In genomic region chr15:101927340-101928080, GRCm38 (mm10) we compare ENCODE assay signal across 14 mouse cellular contexts. TPM values are rescaled to one million over a fixed set of nuclear protein-coding genes. Genes with fewer than 3 reads are reported as not detected.
DNase-seq lines count a peak whose midpoint lies in the region; ATAC-seq and TF ChIP-seq lines count a peak whose summit lies in the region.
"Had no signal": no experiment of that assay in that cellular context is flagged by ENCODE, and none has a peak within 500 bp of the region (broad histone marks: within the 10 kb centered on the region; RNA-seq: fewer than 3 reads in every experiment).

No protein-coding gene starts in this region.

- no peak overlapping the region for H3K4me3 ChIP-seq in lung, postnatal 0 days (ENCODE audit: low read depth, low read length)
- no peak overlapping the region for H3K4me3 ChIP-seq in brown adipose tissue, adult 24 weeks (ENCODE audit: insufficient read depth, low read depth, low read length)
- H3K4me3 ChIP-seq in kidney, postnatal 0 days (replicated peaks; ENCODE audit: low read depth, low read length) = no peak overlapping the region
- H3K4me3 ChIP-seq: forebrain, embryonic 12.5 days; limb, embryonic 13.5 days; myocyte had no signal

- 55% methylated on average over 12 of the region's 12 CpGs for WGBS in lung, postnatal 0 days
- 31% methylated on average over 12 of the region's 12 CpGs for WGBS in kidney, postnatal 0 days

- no peak for TF ChIP-seq EP300 in lung, postnatal 0 days (IDR thresholded peaks at IDR 0.05)

- 0 out of 2 replicates have a peak, but pooled peaks cover 6% of the 10 kb centered on the region for H3K4me1 ChIP-seq in lung, postnatal 0 days (ENCODE audit: insufficient read depth, low read depth, low read length)
- peaks cover 9% of the 10 kb centered on the region; the same call in 1 of the 2 replicates for H3K4me1 ChIP-seq in brown adipose tissue, adult 24 weeks (ENCODE audit: control insufficient read depth, insufficient read depth, insufficient read length, low read length)
- H3K4me1 ChIP-seq in kidney, postnatal 0 days (replicated peaks; ENCODE audit: insufficient read depth, low read length) = 0 out of 2 replicates have a peak, but pooled peaks cover 7% of the 10 kb centered on the region

- no peak for TF ChIP-seq CTCF in lung, postnatal 0 days (IDR thresholded peaks at IDR 0.05)
- no peak for TF ChIP-seq CTCF in kidney, postnatal 0 days (IDR thresholded peaks at IDR 0.05; ENCODE audit: low read depth)

- H3K9me3 ChIP-seq in lung, postnatal 0 days (ENCODE audit: low read length) = no peaks in the 10 kb centered on the region
- no peaks in the 10 kb centered on the region for H3K9me3 ChIP-seq in kidney, postnatal 0 days (replicated peaks; ENCODE audit: low read length)
- H3K9me3 ChIP-seq: forebrain, embryonic 12.5 days; limb, embryonic 13.5 days had no signal

- no peak overlapping the region for H3K27ac ChIP-seq in lung, postnatal 0 days (ENCODE audit: low read length)
- peak overlapping the region; percentile 94 for H3K27ac ChIP-seq in brown adipose tissue, adult 24 weeks (replicated peaks; ENCODE audit: low read depth, low read length)
- H3K27ac ChIP-seq in kidney, postnatal 0 days = no peak overlapping the region
- H3K27ac ChIP-seq: forebrain, embryonic 12.5 days; limb, embryonic 13.5 days; macrophage had no signal

- H3K36me3 ChIP-seq in lung, postnatal 0 days (ENCODE audit: insufficient read depth, low read length) = no peaks in the 10 kb centered on the region
- H3K36me3 ChIP-seq in kidney, postnatal 0 days (ENCODE audit: insufficient read depth, low read length) = no peaks in the 10 kb centered on the region
- H3K36me3 ChIP-seq: forebrain, embryonic 12.5 days; limb, embryonic 13.5 days had no signal

- no peak for ATAC-seq in lung, postnatal 0 days
- peak; percentile 72 for ATAC-seq in kidney, postnatal 0 days (replicated peaks; ENCODE audit: low FRiP score, low read depth)
- ATAC-seq in frontal cortex, adult (ENCODE audit: low TSS enrichment) = no peak
- no peak for ATAC-seq in megakaryocyte-erythroid progenitor cell, adult 5-6 weeks (replicated peaks; ENCODE audit: low FRiP score, low TSS enrichment, poor library complexity, severe bottlenecking)

- peak; percentile 41 to 50 for DNase-seq in lung, adult 18-20 months
- no peak for DNase-seq in lung, postnatal 0 days (ENCODE audit: low spot score)
- DNase-seq in kidney, postnatal 0 days (ENCODE audit: low spot score) = peak; percentile 23
- DNase-seq in testis, postnatal 10 days (ENCODE audit: low spot score) = peak; percentile 61

- H3K27me3 ChIP-seq in lung, postnatal 0 days (replicated peaks; ENCODE audit: insufficient read depth, low read length) = no peaks in the 10 kb centered on the region
- H3K27me3 ChIP-seq in kidney, postnatal 0 days (ENCODE audit: insufficient read depth, low read length) = no peaks in the 10 kb centered on the region

- H3K4me2 ChIP-seq in lung, postnatal 0 days (replicated peaks; ENCODE audit: low read depth, low read length) = no peak overlapping the region
- no peak overlapping the region for H3K4me2 ChIP-seq in kidney, postnatal 0 days (ENCODE audit: low read length)
- H3K4me2 ChIP-seq: forebrain, embryonic 12.5 days; limb, embryonic 13.5 days had no signal

- no peak overlapping the region for H3K9ac ChIP-seq in lung, postnatal 0 days (replicated peaks; ENCODE audit: low read depth)
- H3K9ac ChIP-seq in kidney, postnatal 0 days (ENCODE audit: low read depth, low read length) = no peak overlapping the region
- H3K9ac ChIP-seq: forebrain, embryonic 12.5 days; limb, embryonic 13.5 days had no signal

RNA-seq across cellular contexts. Expression of gene Krt4, which starts 3.0 kb away (rescaled TPM):
- polyA plus RNA-seq in lung, postnatal 0 days (2015; fragmentation: Nextera tagmentation; extraction: Ambion mirVana) = 2.5 and 2.9 TPM in 2 replicates
- not detected in 2 replicates for polyA plus RNA-seq in brown adipose tissue, adult 24 weeks (2012; ENCODE audit: insufficient read depth, insufficient read length, missing spikeins)
- 0.46 and 0.93 TPM in 2 replicates for polyA plus RNA-seq in kidney, postnatal 0 days (2015; fragmentation: Nextera tagmentation; extraction: Ambion mirVana)
- total RNA-seq in megakaryocyte-erythroid progenitor cell, adult 5-6 weeks (2014; fragmentation: Nextera tagmentation) = not detected in 2 replicates
- total RNA-seq in megakaryocyte-erythroid progenitor cell, adult 5-6 weeks (2017) = not detected in 2 replicates
- polyA plus RNA-seq: forebrain, embryonic 12.5 days; macrophage; myocyte had no signal

RNA-seq across cellular contexts. Expression of gene Krt79, which starts 12.6 kb away (rescaled TPM):
- polyA plus RNA-seq in lung, postnatal 0 days (2015; fragmentation: Nextera tagmentation; extraction: Ambion mirVana) = 1.0 and 1.4 TPM in 2 replicates
- 15.1 and 19.0 TPM in 2 replicates for polyA plus RNA-seq in brown adipose tissue, adult 24 weeks (2012; ENCODE audit: insufficient read depth, insufficient read length, missing spikeins)
- polyA plus RNA-seq in kidney, postnatal 0 days (2015; fragmentation: Nextera tagmentation; extraction: Ambion mirVana) = 0.08 and 0.29 TPM in 2 replicates
- total RNA-seq in megakaryocyte-erythroid progenitor cell, adult 5-6 weeks (2014; fragmentation: Nextera tagmentation) = not detected in 2 replicates
- total RNA-seq in megakaryocyte-erythroid progenitor cell, adult 5-6 weeks (2017) = not detected in 2 replicates
- polyA plus RNA-seq: macrophage had no signal

RNA-seq across cellular contexts. Expression of gene Krt78, which starts 26.6 kb away (rescaled TPM):
- polyA plus RNA-seq in lung, postnatal 0 days (2015; fragmentation: Nextera tagmentation; extraction: Ambion mirVana) = 0.08 and 0.20 TPM in 2 replicates
- not detected in 2 replicates for polyA plus RNA-seq in brown adipose tissue, adult 24 weeks (2012; ENCODE audit: insufficient read depth, insufficient read length, missing spikeins)
- 0.07 TPM in 1 of 2 replicates, not detected in the other for polyA plus RNA-seq in kidney, postnatal 0 days (2015; fragmentation: Nextera tagmentation; extraction: Ambion mirVana)
- not detected in 2 replicates for total RNA-seq in megakaryocyte-erythroid progenitor cell, adult 5-6 weeks (2014; fragmentation: Nextera tagmentation)
- not detected in 2 replicates for total RNA-seq in megakaryocyte-erythroid progenitor cell, adult 5-6 weeks (2017)
- polyA plus RNA-seq: forebrain, embryonic 12.5 days; limb, embryonic 13.5 days; macrophage; myocyte had no signal

RNA-seq across cellular contexts. Expression of gene Krt76, which starts 34.8 kb away (rescaled TPM):
- not detected in 2 replicates for polyA plus RNA-seq in lung, postnatal 0 days (2015; fragmentation: Nextera tagmentation; extraction: Ambion mirVana)
- not detected in 2 replicates for polyA plus RNA-seq in brown adipose tissue, adult 24 weeks (2012; ENCODE audit: insufficient read depth, insufficient read length, missing spikeins)
- polyA plus RNA-seq in kidney, postnatal 0 days (2015; fragmentation: Nextera tagmentation; extraction: Ambion mirVana) = not detected in 2 replicates
- total RNA-seq in megakaryocyte-erythroid progenitor cell, adult 5-6 weeks (2014; fragmentation: Nextera tagmentation) = not detected in 2 replicates
- total RNA-seq in megakaryocyte-erythroid progenitor cell, adult 5-6 weeks (2017) = not detected in 2 replicates
- polyA plus RNA-seq: brain, embryonic 14.5 days; forebrain, embryonic 12.5 days; intestine, embryonic 14.5 days; limb, embryonic 13.5 days; macrophage; myocyte had no signal

RNA-seq across cellular contexts. Expression of gene Krt77, which starts 58.0 kb away (rescaled TPM):
- not detected in 2 replicates for polyA plus RNA-seq in lung, postnatal 0 days (2015; fragmentation: Nextera tagmentation; extraction: Ambion mirVana)
- polyA plus RNA-seq in brown adipose tissue, adult 24 weeks (2012; ENCODE audit: insufficient read depth, insufficient read length, missing spikeins) = 1.1 and 2.2 TPM in 2 replicates
- polyA plus RNA-seq in kidney, postnatal 0 days (2015; fragmentation: Nextera tagmentation; extraction: Ambion mirVana) = not detected in 2 replicates
- total RNA-seq in megakaryocyte-erythroid progenitor cell, adult 5-6 weeks (2014; fragmentation: Nextera tagmentation) = not detected in 2 replicates
- not detected in 2 replicates for total RNA-seq in megakaryocyte-erythroid progenitor cell, adult 5-6 weeks (2017)
- total RNA-seq: ES-E14 had no signal
- polyA plus RNA-seq: forebrain, embryonic 12.5 days; intestine, embryonic 14.5 days; macrophage; myocyte had no signal
